Mouse (Mus musculus): ENCODE measurements around the gene Rhot2. TPM values are rescaled to one million over a fixed set of nuclear protein-coding genes. Genes with fewer than 3 reads are reported as not detected.

Rhot2 gene
- total and polyA plus RNA-seq, 3 experiments: 17.7 to 142 (median 31.2) TPM

DNA sequence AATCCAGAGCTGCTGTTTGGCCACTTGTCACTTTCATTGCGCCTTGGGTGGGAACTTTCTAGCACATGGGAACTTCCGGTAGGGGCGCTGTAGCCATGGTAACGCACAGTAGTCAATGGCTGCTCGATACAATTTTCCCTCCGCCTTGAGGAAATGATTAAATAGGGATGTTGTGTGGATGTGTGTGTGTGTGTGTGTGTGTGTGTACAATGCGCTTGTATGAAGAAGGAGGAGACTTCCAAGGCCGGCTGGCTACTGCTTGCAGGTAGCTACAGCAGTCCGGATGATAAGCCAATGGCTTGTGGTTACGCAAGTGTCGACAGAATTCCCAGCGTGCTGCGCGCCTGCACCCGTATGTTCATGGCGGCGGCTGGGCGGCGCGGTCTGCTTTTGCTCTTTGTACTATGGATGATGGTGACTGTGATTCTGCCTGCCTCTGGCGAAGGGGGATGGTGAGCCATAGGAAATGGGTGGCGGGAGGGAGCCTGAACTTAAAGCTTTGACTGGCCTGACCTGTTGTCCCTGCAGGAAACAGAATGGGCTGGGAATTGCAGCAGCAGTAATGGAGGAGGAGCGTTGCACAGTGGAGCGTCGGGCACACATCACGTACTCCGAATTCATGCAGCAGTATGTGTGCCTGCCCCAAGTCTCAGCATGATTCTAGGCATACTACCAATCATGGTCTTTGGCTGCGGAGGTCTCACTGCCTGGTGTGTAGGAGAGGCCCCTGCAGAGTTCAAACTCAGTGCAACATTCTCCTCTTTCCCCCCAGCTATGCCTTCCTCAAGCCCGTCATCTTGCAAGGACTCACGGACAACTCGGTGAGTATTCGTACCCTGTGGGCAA lies 15.7 kb downstream of the Rhot2 start, which contains the start of gene Jmjd8:
Jmjd8 (plus strand) TSS at position 156 of the 846 bp plus-strand sequence.
- H3K27me3 ChIP-seq (ENCODE audit: insufficient read depth, low read length): no peaks in the 10 kb centered on the region
- peaks cover 84% of the 10 kb centered on the region for H3K4me1 ChIP-seq (ENCODE audit: insufficient read depth, low read depth, low read length)
- DNase-seq (ENCODE audit: low spot score): no peak
- H3K36me3 ChIP-seq (replicated peaks): peaks cover 84% of the 10 kb centered on the region
- no peaks in the 10 kb centered on the region for H3K9me3 ChIP-seq (replicated peaks)
- TF ChIP-seq CTCF (IDR thresholded peaks at IDR 0.05; ENCODE audit: low read depth, low read length): no peak
- TF ChIP-seq GATA2 (IDR thresholded peaks at IDR 0.05; ENCODE audit: borderline replicate concordance, low read depth, low read length): no peak
- no peak for TF ChIP-seq GATA1 (IDR thresholded peaks at IDR 0.05; ENCODE audit: borderline replicate concordance, low read length)
- ATAC-seq (ENCODE audit: extremely low read depth, insufficient number of reproducible peaks, low FRiP score, poor library complexity, severe bottlenecking): no peak
- H3K4me3 ChIP-seq (ENCODE audit: low read depth, low read length): peak within 1 kb of the TSS; percentile 21; the same call in 1 of the 2 replicates

DNA sequence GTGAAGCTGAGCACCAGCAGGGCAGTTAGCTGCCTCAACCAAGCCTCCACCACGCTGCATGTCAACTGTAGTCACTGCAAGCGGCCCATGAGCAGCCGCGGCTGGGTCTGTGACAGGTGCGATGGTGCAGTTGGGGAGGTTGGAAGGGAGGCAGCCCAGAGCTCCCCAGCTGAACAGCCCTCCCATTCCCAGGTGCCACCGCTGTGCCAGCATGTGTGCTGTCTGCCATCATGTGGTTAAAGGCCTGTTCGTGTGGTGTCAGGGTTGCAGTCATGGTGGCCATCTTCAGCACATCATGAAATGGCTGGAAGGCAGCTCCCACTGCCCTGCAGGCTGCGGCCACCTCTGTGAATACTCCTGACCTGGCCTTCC lies 16.4 kb downstream of the Rhot2 start:
- ATAC-seq (ENCODE audit: extremely low read depth, insufficient number of reproducible peaks, low FRiP score, poor library complexity, severe bottlenecking) (no peak), DNase-seq (ENCODE audit: low spot score) (no peak)
- peaks cover 81% of the 10 kb centered on the region for H3K4me1 ChIP-seq (ENCODE audit: insufficient read depth, low read depth, low read length)
- no peaks in the 10 kb centered on the region for H3K9me3 ChIP-seq (replicated peaks)
- H3K36me3 ChIP-seq (replicated peaks): peaks cover 81% of the 10 kb centered on the region
- no peak for TF ChIP-seq GATA2 (IDR thresholded peaks at IDR 0.05; ENCODE audit: borderline replicate concordance, low read depth, low read length)
- TF ChIP-seq POLR2AphosphoS5 (IDR thresholded peaks at IDR 0.05; ENCODE audit: insufficient replicate concordance, low read depth, low read length): peak; percentile 33; the same call in 1 of the 2 replicates
- no peak for TF ChIP-seq CTCF (IDR thresholded peaks at IDR 0.05; ENCODE audit: low read depth, low read length)
- no peaks in the 10 kb centered on the region for H3K27me3 ChIP-seq (ENCODE audit: insufficient read depth, low read length)
- no peak overlapping the region; the same call in 1 of the 2 replicates for H3K4me3 ChIP-seq (ENCODE audit: low read depth, low read length)

DNA sequence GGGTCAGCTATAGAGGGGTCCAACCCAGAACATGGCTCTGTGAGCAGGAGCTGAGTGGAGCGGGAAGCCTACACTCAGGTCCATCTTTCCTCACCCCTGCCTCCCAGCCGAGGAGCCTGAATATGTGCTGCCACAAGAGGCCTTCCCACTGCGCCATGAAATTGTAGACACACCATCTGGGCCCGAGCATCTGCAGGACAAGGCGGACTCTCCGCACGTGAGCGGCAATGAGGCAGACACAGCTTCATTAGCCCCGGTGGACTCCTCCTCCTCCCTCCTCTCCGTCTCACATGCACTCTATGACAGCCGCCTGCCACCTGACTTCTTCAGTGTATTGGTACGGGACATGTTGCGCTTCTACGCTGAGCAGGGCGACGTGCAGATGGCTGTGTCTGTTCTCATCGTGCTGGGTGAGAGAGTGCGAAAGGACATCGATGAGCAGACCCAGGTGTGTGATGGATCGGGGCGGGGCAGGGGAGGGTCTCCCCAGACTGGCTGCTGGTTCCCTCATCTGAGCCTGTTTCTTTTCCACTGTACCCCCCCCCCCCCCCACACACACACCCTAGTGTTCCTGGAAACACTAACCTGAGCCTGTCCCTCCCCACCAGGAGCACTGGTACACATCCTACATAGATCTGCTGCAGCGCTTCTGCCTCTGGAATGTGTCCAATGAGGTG lies 17.0 kb downstream of the Rhot2 start:
- Histone ChIP-seq H3K27me3 (ENCODE audit: insufficient read depth, low read length) (no peaks in the 10 kb centered on the region), H3K4me3 (ENCODE audit: low read depth, low read length) (peak overlapping the region; percentile 21; the same call in 1 of the 2 replicates), H3K36me3 (replicated peaks) (peaks cover 81% of the 10 kb centered on the region), H3K9me3 (replicated peaks) (no peaks in the 10 kb centered on the region), H3K4me1 (ENCODE audit: insufficient read depth, low read depth, low read length) (peaks cover 84% of the 10 kb centered on the region)
- TF ChIP-seq GATA2 (IDR thresholded peaks at IDR 0.05; ENCODE audit: borderline replicate concordance, low read depth, low read length): no peak
- no peak for TF ChIP-seq GATA1 (IDR thresholded peaks at IDR 0.05; ENCODE audit: borderline replicate concordance, low read length)
- TF ChIP-seq CTCF (IDR thresholded peaks at IDR 0.05; ENCODE audit: low read depth, low read length): no peak
- TF ChIP-seq POLR2AphosphoS5 (IDR thresholded peaks at IDR 0.05; ENCODE audit: insufficient replicate concordance, low read depth, low read length): no peak
- no peak for TF ChIP-seq TAL1 (conservative IDR thresholded peaks at IDR 0.05; ENCODE audit: low read depth, low read length)
- ATAC-seq (ENCODE audit: extremely low read depth, insufficient number of reproducible peaks, low FRiP score, poor library complexity, severe bottlenecking): no peak
- DNase-seq (ENCODE audit: low spot score): no peak

DNA sequence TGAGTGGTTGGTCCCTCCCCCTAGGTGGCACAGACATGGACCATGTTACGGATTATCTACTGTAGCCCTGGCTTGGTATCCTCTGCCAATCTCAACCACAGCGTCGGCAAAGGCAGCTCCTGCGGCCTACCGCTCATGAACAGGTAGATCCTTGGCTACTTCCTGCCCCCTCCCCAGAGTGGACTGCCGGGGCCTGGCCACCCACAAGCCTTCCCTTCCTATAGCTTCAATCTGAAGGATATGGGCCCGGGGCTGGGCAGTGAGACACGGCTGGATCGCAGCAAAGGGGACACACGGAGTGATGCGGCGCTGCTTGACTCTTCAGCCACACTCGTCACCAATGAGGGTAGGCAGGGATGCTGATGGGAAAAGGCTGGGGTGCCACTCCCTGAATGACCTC lies 17.6 kb downstream of the Rhot2 start:
- ATAC-seq (ENCODE audit: extremely low read depth, insufficient number of reproducible peaks, low FRiP score, poor library complexity, severe bottlenecking) (no peak), DNase-seq (ENCODE audit: low spot score) (no peak)
- Histone ChIP-seq H3K4me3 (ENCODE audit: low read depth, low read length) (no peak overlapping the region), H3K36me3 (replicated peaks) (peaks cover 80% of the 10 kb centered on the region), H3K27me3 (ENCODE audit: insufficient read depth, low read length) (no peaks in the 10 kb centered on the region), H3K4me1 (ENCODE audit: insufficient read depth, low read depth, low read length) (peaks cover 85% of the 10 kb centered on the region), H3K9me3 (replicated peaks) (no peaks in the 10 kb centered on the region)
- TF ChIP-seq POLR2AphosphoS5 (IDR thresholded peaks at IDR 0.05; ENCODE audit: insufficient replicate concordance, low read depth, low read length) (no peak), TAL1 (conservative IDR thresholded peaks at IDR 0.05; ENCODE audit: low read depth, low read length) (no peak)

DNA sequence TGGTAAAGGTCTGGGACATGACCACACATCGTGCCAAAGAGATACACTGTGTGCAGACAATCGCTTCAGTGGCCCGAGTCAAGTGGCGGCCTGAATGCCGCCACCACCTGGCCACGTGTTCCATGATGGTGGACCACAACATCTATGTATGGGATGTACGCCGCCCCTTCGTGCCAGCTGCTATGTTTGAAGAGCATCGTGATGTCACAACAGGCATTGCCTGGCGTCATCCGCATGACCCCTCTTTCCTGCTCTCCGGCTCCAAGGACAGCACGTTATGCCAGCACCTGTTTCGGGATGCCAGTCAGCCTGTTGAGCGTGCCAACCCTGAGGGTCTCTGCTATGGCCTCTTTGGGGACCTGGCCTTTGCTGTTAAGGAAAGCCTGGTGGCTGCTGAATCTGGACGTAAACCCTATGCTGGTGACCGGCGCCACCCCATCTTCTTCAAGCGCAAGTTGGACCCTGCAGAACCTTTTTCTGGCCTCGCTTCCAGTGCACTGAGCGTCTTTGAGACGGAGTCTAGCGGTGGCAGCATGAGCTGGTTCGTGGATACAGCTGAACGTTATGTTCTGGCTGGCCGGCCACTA lies 18.6 kb downstream of the Rhot2 start:
- peaks cover 71% of the 10 kb centered on the region for H3K36me3 ChIP-seq (replicated peaks)
- DNase-seq (ENCODE audit: low spot score) (no peak), ATAC-seq (ENCODE audit: extremely low read depth, insufficient number of reproducible peaks, low FRiP score, poor library complexity, severe bottlenecking) (no peak)
- H3K4me1 ChIP-seq (ENCODE audit: insufficient read depth, low read depth, low read length): peaks cover 76% of the 10 kb centered on the region
- H3K9me3 ChIP-seq (replicated peaks): no peaks in the 10 kb centered on the region
- TF ChIP-seq CTCF (IDR thresholded peaks at IDR 0.05; ENCODE audit: low read depth, low read length) (no peak), GATA1 (IDR thresholded peaks at IDR 0.05; ENCODE audit: borderline replicate concordance, low read length) (no peak), POLR2AphosphoS5 (IDR thresholded peaks at IDR 0.05; ENCODE audit: insufficient replicate concordance, low read depth, low read length) (no peak), TAL1 (conservative IDR thresholded peaks at IDR 0.05; ENCODE audit: low read depth, low read length) (no peak), GATA2 (IDR thresholded peaks at IDR 0.05; ENCODE audit: borderline replicate concordance, low read depth, low read length) (no peak)
- peak overlapping the region; percentile 9; the same call in 1 of the 2 replicates for H3K4me3 ChIP-seq (ENCODE audit: low read depth, low read length)
- H3K27me3 ChIP-seq (ENCODE audit: insufficient read depth, low read length): no peaks in the 10 kb centered on the region

DNA sequence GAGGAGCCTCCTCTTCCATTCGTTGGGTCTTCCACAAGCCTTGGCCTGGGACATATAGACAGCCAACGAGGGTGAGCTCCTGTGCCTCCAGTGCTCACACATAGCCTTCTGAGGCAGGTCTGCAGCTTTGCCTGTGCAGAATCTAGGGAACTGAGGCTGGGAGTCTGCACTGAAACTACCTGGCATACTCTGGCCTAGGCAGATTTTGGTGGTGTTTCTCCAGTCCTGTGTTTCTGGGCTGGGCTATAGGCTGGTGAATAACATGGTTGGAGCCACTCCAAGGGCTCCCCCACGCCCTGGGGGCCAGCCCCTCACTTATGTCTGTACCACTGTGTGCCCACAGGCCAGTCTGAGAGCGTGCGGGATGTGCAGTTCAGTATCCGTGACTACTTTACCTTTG lies 19.3 kb downstream of the Rhot2 start:
- Histone ChIP-seq H3K27me3 (ENCODE audit: insufficient read depth, low read length) (peaks cover 5% of the 10 kb centered on the region), H3K9me3 (replicated peaks) (no peaks in the 10 kb centered on the region), H3K4me1 (ENCODE audit: insufficient read depth, low read depth, low read length) (peaks cover 69% of the 10 kb centered on the region), H3K4me3 (ENCODE audit: low read depth, low read length) (peak overlapping the region; percentile 78; the same call in 1 of the 2 replicates), H3K36me3 (replicated peaks) (peaks cover 63% of the 10 kb centered on the region)
- no peak for DNase-seq (ENCODE audit: low spot score)
- TF ChIP-seq CTCF (IDR thresholded peaks at IDR 0.05; ENCODE audit: low read depth, low read length) (no peak), GATA2 (IDR thresholded peaks at IDR 0.05; ENCODE audit: borderline replicate concordance, low read depth, low read length) (no peak), GATA1 (IDR thresholded peaks at IDR 0.05; ENCODE audit: borderline replicate concordance, low read length) (no peak), TAL1 (conservative IDR thresholded peaks at IDR 0.05; ENCODE audit: low read depth, low read length) (no peak), POLR2AphosphoS5 (IDR thresholded peaks at IDR 0.05; ENCODE audit: insufficient replicate concordance, low read depth, low read length) (no peak)
- ATAC-seq (ENCODE audit: extremely low read depth, insufficient number of reproducible peaks, low FRiP score, poor library complexity, severe bottlenecking): no peak
